Mouse (Mus musculus): ENCODE measurements around the gene Top1. TPM values are rescaled to one million over a fixed set of nuclear protein-coding genes. Genes with fewer than 3 reads are reported as not detected.

Top1 gene
- polyA plus RNA-seq, 1 experiment from 2014 or later: 69.5 TPM

DNA sequence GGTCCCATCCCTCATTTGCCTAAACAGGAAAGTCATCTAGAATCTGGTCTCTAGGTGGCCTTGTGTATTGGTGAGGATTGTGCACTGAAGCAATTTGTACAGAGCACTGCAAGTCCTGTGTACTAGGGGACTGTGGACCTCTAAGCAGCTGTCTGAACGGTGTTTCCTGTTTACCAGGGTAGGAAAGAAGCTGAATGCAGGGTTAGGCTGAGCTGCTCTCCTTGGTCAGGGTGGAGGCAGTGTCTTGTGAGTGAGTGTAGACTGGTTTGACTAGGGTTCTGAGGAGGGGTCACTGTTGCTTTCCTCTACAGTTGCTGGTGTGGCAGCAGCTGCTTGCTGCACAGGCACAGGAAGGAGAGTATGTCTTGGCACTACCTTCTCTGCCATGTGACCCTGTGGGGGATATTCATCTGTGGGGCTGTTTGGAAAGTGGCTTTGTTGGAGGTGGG, 96.5 kb downstream of the Top1 start:
- WGBS: 50% methylated on average over 1 of the region's 1 CpGs
- DNase-seq (ENCODE audit: low spot score): no peak
- Histone ChIP-seq H3K4me3 (no peak overlapping the region), H3K4me1 (peaks cover 89% of the 10 kb centered on the region), H3K9me3 (no peaks in the 10 kb centered on the region), H3K27me3 (ENCODE audit: insufficient read depth, poor library complexity, severe bottlenecking) (no peaks in the 10 kb centered on the region), H3K36me3 (peaks cover 44% of the 10 kb centered on the region), H3K27ac (peak overlapping the region; percentile 47; the same call in 1 of the 2 replicates)

DNA sequence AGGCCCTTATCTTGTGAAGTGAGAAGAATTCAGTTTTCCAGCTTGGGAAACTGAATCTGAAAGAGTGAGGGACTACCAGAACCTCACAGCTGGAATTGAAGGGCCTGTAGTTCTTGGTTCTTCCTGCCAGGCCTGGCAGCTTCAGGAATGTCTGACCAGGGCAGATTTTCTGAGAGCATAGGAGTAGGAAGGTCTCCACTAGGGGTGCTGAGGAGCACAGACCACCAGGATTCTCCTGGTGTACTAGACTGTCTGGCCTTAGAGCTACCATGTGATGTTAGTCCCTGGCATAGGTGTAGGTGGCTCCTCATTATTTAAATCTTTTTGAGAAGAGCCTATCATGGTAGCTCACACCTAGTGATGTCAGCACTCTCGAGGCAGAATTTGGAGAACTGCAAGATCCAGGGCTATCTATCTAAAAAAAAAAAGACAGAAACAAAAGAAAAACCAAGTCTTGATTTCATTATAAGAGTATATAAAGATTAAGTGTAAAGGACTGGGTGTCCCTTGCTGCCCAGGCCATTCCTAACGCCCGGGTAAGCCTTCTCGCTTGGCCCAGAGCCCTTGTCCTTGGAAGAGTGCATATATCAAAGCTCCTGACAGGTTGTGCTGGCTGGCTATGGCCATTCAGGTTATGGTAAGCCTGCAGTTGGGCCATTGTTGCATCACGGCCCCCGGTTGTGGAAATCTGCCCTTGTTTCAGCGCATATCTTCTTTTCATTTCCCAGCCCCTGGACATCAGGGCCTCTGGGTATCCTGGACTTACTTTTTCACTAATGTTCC, 98.5 kb downstream of the Top1 start:
- H3K9me3 ChIP-seq: no peaks in the 10 kb centered on the region
- peaks cover 50% of the 10 kb centered on the region for H3K36me3 ChIP-seq
- H3K27ac ChIP-seq: peak overlapping the region; percentile 67; the same call in 1 of the 2 replicates
- peaks cover 70% of the 10 kb centered on the region for H3K4me1 ChIP-seq
- peak; percentile 81 for DNase-seq (ENCODE audit: low spot score)
- WGBS: 88% methylated on average over 7 of the region's 7 CpGs
- no peak overlapping the region for H3K4me3 ChIP-seq
- no peaks in the 10 kb centered on the region for H3K27me3 ChIP-seq (ENCODE audit: insufficient read depth, poor library complexity, severe bottlenecking)

DNA sequence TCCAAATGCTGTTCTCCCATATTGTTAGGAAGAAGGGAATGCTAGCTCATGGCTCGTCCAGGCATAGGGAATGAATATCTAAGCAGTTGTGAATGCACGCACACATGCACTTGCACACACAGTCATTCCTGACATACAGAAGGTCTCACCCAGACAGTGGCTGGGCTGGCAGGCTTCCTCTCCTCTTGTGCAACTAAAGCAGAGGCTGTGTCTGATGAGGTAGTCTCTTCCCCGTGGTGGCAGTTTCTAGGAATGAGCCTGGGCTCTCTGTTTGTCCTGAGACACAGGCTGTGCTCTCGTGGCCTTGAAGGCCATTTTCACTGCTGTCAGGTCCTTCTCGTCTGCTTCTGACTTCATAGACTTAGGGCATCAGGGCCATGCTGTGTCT, 99.1 kb downstream of the Top1 start:
- 76% methylated on average over 5 of the region's 5 CpGs for WGBS
- H3K27ac ChIP-seq: peak overlapping the region; percentile 38; the same call in 1 of the 2 replicates
- no peak for DNase-seq (ENCODE audit: low spot score)
- H3K27me3 ChIP-seq (ENCODE audit: insufficient read depth, poor library complexity, severe bottlenecking): no peaks in the 10 kb centered on the region
- H3K36me3 ChIP-seq: peaks cover 56% of the 10 kb centered on the region
- H3K4me3 ChIP-seq: no peak overlapping the region
- H3K4me1 ChIP-seq: peaks cover 64% of the 10 kb centered on the region
- H3K9me3 ChIP-seq: no peaks in the 10 kb centered on the region

DNA sequence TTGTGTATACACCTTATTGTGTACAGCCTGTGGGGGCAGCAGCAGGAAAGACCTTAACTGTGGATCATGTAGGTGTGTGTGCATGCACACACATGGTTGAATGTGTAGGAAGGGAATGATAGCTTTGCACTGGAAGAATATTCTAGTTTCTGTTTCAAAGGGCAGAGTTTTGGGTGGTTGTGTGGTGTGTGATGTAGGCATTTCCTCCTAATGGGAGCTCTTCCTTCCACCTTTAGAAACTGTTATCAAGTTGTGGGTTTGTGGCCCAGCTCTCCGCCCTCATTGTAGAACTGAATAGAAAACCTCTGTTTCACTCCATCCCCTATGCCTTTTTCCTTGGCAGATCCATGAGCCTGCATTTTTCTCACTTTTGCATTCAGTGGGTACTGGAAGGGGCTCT, 99.8 kb downstream of the Top1 start:
- Histone ChIP-seq H3K4me3 (no peak overlapping the region), H3K27me3 (ENCODE audit: insufficient read depth, poor library complexity, severe bottlenecking) (no peaks in the 10 kb centered on the region), H3K27ac (no peak overlapping the region), H3K4me1 (peaks cover 57% of the 10 kb centered on the region), H3K36me3 (peaks cover 61% of the 10 kb centered on the region), H3K9me3 (no peaks in the 10 kb centered on the region)
- 89% methylated on average over 1 of the region's 1 CpGs for WGBS
- no peak for DNase-seq (ENCODE audit: low spot score)

DNA sequence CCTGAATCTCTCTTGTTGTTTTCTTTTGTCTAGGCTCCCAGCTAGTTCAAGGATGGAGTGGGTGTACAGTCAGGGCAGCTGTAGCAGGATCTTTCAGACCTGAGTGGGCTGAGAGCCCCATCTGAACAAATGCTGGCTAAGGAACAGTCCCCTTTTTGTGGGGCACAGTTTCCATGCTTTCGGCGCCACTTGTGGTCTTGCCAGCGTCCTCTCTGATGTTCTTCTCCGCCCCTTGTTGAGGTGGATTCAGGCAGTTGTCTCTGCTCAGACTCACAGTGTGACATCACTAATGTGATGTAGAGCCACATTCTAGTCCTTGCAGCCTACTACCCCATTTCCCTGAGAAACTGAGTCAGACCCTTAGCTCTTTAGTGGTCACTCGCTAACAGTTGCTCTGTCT, 100.9 kb downstream of the Top1 start:
- Histone ChIP-seq H3K27me3 (ENCODE audit: insufficient read depth, poor library complexity, severe bottlenecking) (no peaks in the 10 kb centered on the region), H3K36me3 (peaks cover 73% of the 10 kb centered on the region), H3K4me3 (no peak overlapping the region), H3K27ac (no peak overlapping the region), H3K9me3 (no peaks in the 10 kb centered on the region), H3K4me1 (peaks cover 48% of the 10 kb centered on the region)
- no peak for DNase-seq (ENCODE audit: low spot score)
- WGBS: 95% methylated on average over 5 of the region's 5 CpGs

DNA sequence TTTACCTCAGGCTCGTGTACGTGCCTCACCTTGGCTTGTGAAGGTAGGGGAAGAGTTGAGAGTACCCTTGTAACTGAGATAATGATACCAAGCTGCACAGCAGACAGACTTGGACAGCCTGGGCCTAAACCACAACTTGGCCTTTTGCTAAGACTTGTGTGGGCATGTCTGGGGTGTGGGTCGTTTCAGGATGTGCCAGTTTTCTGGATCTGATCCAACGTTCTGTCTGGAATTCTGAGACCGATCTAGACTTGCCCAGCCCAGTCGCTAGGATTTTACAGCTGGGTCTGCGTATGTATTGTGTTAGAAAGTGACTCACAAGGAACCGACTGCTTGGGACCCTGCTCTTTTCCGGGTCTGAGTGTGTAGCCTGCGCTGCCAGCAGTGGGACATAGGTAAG, 101.4 kb downstream of the Top1 start:
- no peak for DNase-seq (ENCODE audit: low spot score)
- H3K4me1 ChIP-seq: peaks cover 44% of the 10 kb centered on the region
- no peaks in the 10 kb centered on the region for H3K9me3 ChIP-seq
- H3K4me3 ChIP-seq: no peak overlapping the region
- peaks cover 74% of the 10 kb centered on the region for H3K36me3 ChIP-seq
- WGBS: 87% methylated on average over 10 of the region's 10 CpGs
- no peak overlapping the region for H3K27ac ChIP-seq
- H3K27me3 ChIP-seq (ENCODE audit: insufficient read depth, poor library complexity, severe bottlenecking): no peaks in the 10 kb centered on the region

DNA sequence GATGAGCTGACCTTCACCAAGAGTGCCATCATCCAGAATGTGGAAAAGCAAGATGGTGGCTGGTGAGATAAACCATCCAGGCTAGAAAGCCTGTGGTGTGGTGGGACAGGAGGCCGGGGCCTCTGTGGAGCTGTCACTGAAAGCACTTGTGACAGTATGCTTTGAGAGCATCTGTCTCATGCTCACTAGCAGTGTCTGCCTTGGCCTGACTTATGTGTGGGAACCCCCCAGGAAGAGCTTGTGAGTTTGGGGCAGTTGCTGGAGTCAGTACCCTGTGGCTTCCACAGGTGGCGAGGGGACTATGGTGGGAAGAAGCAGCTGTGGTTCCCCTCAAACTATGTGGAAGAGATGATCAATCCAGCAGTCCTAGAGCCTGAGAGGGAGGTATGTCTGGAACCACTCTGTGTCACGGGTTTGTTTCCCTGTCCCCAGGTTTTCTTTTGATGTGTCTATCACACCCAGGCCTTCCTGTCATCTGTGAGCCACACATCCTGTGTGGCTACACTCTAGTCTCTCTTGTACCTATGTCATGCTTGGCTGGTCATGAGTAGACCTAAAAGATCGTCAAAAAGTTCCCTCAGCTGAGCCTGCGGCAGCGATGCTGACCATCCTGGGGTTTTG, 111.0 kb downstream of the Top1 start:
- Histone ChIP-seq H3K9me3 (no peaks in the 10 kb centered on the region), H3K27me3 (ENCODE audit: insufficient read depth, poor library complexity, severe bottlenecking) (no peaks in the 10 kb centered on the region), H3K4me1 (no peaks in the 10 kb centered on the region), H3K4me3 (no peak overlapping the region), H3K36me3 (peaks cover 100% of the 10 kb centered on the region), H3K27ac (no peak overlapping the region)
- no peak for DNase-seq (ENCODE audit: low spot score)
- 79% methylated on average over 6 of the region's 6 CpGs for WGBS

DNA sequence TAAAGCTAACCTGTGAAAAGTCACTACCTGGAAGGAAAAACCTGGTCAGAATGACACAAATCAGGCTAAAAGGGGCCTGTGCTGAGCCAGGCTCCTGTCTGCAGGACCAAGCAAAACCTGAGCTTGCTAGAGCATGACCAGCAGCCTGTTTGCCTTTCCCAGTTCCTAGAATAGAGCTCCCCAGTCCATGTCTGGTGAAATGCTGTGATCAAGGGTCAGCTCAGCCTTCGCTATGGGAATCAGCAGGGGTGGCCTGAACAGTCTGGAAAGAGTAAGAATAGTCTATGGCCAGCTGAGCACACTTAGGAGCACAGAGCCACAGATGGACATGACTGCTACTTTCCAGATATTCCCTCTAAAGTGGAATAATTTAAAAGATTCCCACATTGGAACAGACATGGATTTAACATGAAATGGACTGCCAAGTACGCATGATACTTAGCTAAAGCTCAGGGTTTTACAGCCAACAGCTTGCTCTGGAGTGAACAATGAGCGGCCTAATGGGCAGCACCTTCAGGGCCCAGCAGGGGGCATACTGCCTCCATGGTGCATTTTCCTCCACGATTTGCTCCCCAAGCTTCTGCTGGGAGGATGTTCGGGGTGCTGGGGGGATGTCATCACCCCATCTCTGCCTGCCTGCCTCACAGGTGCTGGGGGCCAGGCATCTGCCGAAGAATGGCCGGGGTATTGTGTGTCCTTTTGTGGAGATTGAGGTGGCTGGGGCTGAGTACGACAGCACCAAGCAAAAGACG, 114.9 kb downstream of the Top1 start:
- Histone ChIP-seq H3K36me3 (peaks cover 94% of the 10 kb centered on the region), H3K9me3 (no peaks in the 10 kb centered on the region)

DNA sequence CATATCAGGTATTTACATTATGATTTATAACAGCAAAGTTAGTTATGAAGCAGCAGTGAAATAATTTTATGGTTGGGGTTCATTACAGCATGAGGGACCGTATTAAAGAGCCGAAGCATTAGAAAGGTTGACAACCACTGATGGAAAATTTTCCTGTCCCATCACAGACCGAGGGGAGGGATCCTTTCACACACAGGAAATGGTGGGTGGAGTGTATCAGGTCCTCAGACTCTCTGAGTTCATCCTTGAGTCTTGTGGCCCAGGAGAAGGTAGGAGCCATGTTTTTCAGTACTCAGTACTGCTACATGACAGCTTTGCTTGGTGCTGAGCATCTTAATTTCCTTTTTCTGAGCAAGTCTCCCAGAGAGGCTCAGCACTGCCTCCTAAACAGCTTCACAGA, 118.1 kb downstream of the Top1 start:
- Histone ChIP-seq H3K9me3 (no peaks in the 10 kb centered on the region), H3K27ac (no peak overlapping the region), H3K27me3 (ENCODE audit: insufficient read depth, poor library complexity, severe bottlenecking) (no peaks in the 10 kb centered on the region), H3K4me3 (no peak overlapping the region), H3K4me1 (no peaks in the 10 kb centered on the region), H3K36me3 (peaks cover 74% of the 10 kb centered on the region)
- no peak for DNase-seq (ENCODE audit: low spot score)
- 83% methylated on average over 3 of the region's 3 CpGs for WGBS

More for the DNA sequence above, 114.9 kb downstream of the Top1 start:
- DNase-seq (ENCODE audit: low spot score): no peak
- WGBS: 88% methylated on average over 9 of the region's 9 CpGs
- Histone ChIP-seq H3K27me3 (ENCODE audit: insufficient read depth, poor library complexity, severe bottlenecking) (no peaks in the 10 kb centered on the region), H3K27ac (no peak overlapping the region), H3K4me3 (no peak overlapping the region), H3K4me1 (no peaks in the 10 kb centered on the region)

DNA sequence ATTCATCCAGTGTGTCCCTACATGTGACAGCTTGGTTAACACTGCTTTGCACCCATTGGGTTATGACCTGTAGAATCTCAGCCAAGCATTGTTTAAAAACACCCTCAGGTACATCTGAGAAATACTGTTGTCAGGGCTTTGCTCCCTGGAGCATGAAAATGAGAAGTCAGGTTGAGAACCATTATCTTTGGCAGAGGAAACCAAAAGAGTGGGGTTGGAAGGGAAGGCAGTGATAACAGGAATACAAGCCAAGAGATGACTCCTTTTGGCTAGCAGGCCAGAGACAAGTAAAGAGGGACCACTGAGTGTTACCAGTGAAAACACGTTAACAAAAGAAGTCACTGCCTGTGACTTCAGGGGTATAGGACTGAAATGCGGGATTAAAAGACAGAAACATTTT, 118.7 kb downstream of the Top1 start:
- Histone ChIP-seq H3K27ac (no peak overlapping the region), H3K4me3 (no peak overlapping the region), H3K36me3 (peaks cover 68% of the 10 kb centered on the region), H3K9me3 (no peaks in the 10 kb centered on the region), H3K27me3 (ENCODE audit: insufficient read depth, poor library complexity, severe bottlenecking) (no peaks in the 10 kb centered on the region), H3K4me1 (no peaks in the 10 kb centered on the region)
- 86% methylated on average over 2 of the region's 2 CpGs for WGBS
- no peak for DNase-seq (ENCODE audit: low spot score)

DNA sequence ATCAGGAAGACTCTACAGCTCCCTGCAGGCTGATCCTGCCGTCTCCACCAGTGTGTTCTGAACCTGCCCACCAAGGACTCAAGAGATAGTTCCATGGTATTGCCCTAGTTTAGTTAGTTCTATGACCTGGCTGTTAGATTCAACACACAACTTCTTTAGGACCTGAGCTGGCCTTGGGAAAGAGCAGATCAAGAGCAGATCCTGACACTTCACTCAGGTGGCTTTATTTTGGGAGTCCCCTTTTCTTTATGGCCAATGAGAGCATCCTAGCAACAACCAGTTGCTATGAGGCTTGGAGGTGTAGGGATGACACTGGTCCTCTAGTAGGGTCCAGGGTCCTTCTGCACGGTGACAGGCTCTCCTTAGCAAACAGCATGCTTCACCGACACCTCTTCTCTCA, 119.4 kb downstream of the Top1 start:
- 63% methylated on average over 3 of the region's 3 CpGs for WGBS
- H3K4me1 ChIP-seq: no peaks in the 10 kb centered on the region
- H3K36me3 ChIP-seq: peaks cover 61% of the 10 kb centered on the region

DNA sequence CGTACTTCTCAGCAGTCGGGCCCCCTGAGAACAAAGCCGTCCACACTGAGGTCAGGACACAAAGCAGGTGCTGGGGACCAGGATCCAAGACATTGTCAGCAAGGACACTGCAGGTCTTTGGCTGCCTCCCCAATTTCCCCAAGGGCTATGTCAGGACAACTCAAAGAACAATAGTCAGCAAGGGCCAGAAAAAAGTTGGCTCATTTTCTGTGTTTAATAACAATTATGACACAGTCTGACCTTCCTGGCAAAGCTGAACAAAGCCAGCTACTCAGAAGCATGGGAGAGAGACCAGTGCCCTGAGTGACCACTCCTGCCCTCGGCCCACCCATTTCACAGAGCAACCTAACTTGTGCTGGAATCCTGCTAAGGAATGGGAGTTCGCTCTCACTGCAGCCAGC, 120.7 kb downstream of the Top1 start:
- no peaks in the 10 kb centered on the region for H3K9me3 ChIP-seq
- WGBS: 74% methylated on average over 5 of the region's 5 CpGs
- H3K27ac ChIP-seq: no peak overlapping the region
- no peak overlapping the region for H3K4me3 ChIP-seq
- DNase-seq (ENCODE audit: low spot score): peak; percentile 71
- H3K27me3 ChIP-seq (ENCODE audit: insufficient read depth, poor library complexity, severe bottlenecking): no peaks in the 10 kb centered on the region
- H3K36me3 ChIP-seq: peaks cover 48% of the 10 kb centered on the region
- no peaks in the 10 kb centered on the region for H3K4me1 ChIP-seq

More for the DNA sequence above, 119.4 kb downstream of the Top1 start:
- Histone ChIP-seq H3K4me3 (no peak overlapping the region), H3K9me3 (no peaks in the 10 kb centered on the region), H3K27ac (no peak overlapping the region), H3K27me3 (ENCODE audit: insufficient read depth, poor library complexity, severe bottlenecking) (no peaks in the 10 kb centered on the region)
- DNase-seq (ENCODE audit: low spot score): peak; percentile 25

DNA sequence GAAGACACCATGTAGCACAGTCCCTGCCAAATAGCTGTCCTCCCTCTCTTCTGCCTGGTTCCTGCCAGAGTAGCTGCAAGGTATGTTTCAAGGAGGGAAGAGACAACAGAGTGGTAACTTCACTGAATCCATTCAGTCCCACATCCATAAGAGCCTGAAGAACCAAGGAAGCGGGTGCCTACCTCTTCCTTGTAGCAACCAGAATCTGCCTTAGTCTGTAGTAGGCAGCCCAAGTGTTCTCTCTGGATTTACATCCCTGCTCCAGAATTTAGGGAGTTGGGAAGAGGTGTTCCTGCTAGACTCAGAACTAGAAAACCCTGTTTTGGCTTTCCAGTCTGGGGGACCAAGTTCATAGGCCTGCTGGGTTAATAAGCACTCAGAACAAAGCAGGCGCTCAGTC, 121.5 kb downstream of the Top1 start:
- peaks cover 40% of the 10 kb centered on the region for H3K36me3 ChIP-seq
- no peak overlapping the region for H3K4me3 ChIP-seq
- DNase-seq (ENCODE audit: low spot score): peak; percentile 38
- no peaks in the 10 kb centered on the region for H3K27me3 ChIP-seq (ENCODE audit: insufficient read depth, poor library complexity, severe bottlenecking)
- peaks cover 6% of the 10 kb centered on the region; the same call in 1 of the 2 replicates for H3K4me1 ChIP-seq
- 93% methylated on average over 2 of the region's 2 CpGs for WGBS
- no peaks in the 10 kb centered on the region for H3K9me3 ChIP-seq
- no peak overlapping the region for H3K27ac ChIP-seq

Measured in heart, embryonic 10.5 days (tissue).